Mouse (Mus musculus) left cerebral cortex, adult 9 months (tissue): ENCODE measurements around the gene Msl2.

Experiments used
- DNase-seq, 2 experiments: peaks; one replicate each; pipeline ENCODE4 v3.0.0; 2022; ENCODE audit warnings: low spot score in 2 of 2

Gene Msl2

DNA sequence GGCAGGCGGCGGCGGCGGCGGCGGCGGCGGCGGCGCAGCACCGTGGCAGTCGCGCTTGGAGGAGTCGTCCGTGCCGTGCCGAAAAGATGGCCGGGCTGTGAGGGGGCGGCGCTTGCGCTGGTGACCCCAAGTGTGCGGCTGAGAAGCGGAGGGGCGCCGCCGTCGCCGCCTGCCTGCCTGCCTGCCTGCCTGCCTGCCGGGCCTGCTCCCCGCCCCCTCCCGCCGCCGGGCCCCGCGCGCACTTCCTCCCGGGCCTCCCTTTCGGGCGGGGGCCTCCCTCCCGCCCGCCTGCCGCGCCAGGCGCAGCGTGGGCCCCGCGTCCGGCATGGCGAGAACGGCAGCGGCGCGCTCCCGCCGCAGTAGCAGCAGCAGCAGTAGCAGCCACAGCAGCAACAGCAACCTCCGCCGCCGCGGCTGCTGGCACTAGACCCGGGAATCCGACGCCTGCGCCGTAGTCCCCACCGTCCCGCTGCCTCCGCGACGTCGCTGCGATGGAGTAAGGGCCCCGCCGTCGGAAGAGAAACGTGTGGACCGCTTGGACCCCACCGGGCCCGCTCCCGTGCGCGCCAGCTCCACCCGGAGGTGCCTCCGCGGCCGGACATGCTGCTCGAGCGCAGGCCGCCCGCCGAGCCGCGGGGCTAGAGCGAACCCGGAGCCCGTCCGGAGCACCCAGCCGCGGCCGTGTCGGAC, 576 bp downstream of the Msl2 start:
- DNase-seq, result peak; percentile 52 to 73

- DNase-seq, result no peak
Observed at GRCm38 (mm10) chr9:101075091-101075581, 1.2 kb downstream of the Msl2 start.

DNA sequence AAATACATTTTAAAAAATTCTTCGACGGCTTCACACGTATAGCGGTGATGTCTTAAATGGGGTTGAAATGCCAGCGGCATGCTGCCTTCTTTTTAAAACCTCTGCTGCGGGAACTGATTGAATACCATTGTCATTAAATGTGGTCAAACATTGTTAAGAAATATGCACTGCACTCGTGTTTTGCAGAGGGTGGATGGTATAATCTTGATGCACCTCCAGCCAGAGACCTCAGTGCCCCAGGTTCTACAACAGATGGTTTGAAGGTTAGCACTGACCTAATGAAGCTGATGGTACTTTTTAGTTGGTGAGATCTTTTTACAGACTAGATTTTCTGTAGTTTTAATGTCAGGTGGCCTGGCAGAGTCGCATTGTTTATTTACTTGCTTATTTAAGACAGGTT, 1.8 kb downstream of the Msl2 start:
- no peak for DNase-seq

- DNase-seq, result no peak
Observed at GRCm38 (mm10) chr9:101076095-101076875, 2.4 kb downstream of the Msl2 start.

DNA sequence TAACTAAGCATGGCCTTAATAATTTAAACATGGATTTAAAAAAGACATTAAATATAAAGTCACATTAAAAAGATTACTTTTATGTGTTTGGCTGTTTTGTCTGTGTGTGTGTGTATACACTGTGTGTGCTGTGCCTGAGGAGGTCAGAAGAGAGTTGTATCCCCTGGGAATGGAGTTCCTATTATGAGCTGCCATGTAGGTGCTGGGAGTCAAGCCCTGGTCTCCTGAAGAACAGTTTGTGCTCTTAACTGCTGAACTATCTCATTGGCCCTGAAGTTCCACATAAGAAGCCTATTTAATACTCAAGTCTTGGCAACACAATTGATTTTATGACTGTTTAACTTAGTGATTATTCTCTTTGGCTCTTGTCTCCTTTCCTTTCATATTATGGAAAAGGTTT, 3.6 kb downstream of the Msl2 start:
- DNase-seq, result no peak

DNA sequence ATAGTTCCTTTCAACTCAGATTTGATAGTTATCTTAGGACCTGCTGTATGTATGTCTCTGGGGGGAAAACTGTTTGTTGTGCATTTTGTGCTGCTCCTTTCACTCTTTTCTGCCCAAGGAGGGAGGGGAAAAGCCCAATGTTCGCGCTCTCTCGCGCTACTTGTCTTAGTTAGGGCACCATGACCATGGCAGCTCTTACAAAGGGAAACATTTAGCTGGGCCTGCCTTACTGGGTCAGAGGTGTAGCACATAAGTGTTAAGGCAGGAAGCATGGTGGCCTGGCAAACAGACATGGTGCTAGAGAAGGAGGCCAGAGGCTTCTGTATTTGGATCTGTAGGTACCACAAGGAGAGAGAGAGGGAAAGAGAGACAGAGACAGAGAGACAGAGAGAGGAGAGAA, 4.7 kb downstream of the Msl2 start:
- DNase-seq, result no peak

DNA sequence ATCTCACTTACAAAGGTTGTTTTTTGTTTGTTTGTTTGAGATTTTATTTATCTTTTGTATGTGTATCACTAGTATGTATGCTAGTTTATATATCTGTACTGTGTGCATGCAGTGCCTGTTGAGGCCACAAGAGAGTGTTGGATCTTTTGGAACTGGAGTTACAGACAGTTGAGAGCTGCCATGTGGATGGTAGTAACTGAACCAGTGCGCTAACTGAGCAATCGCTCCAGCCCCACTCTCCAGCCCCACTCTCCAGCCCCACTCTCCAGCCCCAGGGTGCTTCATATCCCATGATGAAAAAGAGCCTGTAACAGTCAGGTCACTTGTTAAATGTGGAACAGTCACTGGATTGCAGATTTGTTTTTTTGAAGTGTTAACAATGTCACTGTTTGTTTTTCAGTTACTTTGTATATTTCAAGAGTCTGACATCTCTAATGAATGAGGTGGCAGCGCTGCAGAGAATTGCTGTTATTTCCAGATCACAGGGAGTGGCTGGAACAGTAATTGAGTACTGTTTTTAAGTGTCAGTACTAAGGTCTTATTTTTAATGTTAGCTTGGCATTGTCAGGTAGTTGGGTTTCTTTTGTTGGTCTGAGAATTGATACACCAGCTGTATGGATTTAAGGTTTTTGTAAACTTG, 6.3 kb downstream of the Msl2 start:
- DNase-seq, result no peak

GRCm38 (mm10) chr9:101083728-101084127, 9.8 kb downstream of the Msl2 start:
- DNase-seq, result peak in 1 of 2 experiments; percentile 44

- DNase-seq, result no peak
Observed at GRCm38 (mm10) chr9:101095425-101095824, 21.5 kb downstream of the Msl2 start.

GRCm38 (mm10) chr9:101096461-101096860, 22.6 kb downstream of the Msl2 start:
- no peak for DNase-seq

- DNase-seq, result no peak
Observed at GRCm38 (mm10) chr9:101097542-101097941, 23.6 kb downstream of the Msl2 start.

DNA sequence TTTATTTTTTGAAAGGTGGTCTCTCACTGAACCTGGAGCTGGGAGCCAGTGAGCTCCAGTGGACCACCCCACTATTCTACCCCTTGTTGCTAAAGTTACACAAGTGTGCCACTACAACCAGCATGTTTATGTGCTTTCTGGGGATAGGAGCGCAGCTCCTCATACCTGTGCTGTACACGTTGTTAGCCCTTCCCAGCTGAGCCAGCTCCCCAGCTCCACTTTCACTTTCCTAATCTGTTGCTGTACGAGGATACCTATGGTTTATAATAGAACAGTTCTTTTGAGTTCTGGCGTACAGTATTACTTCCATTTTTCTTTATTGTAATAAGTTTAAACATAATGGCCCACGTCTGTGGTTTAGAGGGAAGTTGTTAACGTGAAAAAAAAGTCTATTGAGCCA, 25.5 kb downstream of the Msl2 start:
- DNase-seq, result no peak

- no peak for DNase-seq
Observed at GRCm38 (mm10) chr9:101100163-101100562, 26.3 kb downstream of the Msl2 start.

- DNase-seq, result no peak
Observed at GRCm38 (mm10) chr9:101101547-101101946, 27.6 kb downstream of the Msl2 start.

DNA sequence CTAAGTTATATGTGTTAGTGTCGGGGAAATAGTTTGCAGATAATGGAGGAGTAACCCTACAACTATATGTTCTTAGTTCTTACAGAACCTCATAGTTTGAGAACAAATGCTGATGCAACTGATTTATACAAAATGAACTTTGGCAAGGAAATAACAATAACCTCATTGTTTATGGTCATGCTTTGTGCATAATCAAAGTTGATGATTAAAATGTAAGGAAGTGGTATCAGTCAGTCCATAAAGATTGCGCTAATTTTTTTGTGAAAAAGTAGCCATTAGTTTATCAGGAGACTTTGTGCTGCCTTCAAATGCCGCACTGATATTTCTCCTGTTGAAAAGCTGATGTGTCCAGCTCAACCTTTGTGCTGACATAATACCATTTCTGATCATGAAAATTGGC, 28.4 kb downstream of the Msl2 start:
- DNase-seq, result no peak

DNA sequence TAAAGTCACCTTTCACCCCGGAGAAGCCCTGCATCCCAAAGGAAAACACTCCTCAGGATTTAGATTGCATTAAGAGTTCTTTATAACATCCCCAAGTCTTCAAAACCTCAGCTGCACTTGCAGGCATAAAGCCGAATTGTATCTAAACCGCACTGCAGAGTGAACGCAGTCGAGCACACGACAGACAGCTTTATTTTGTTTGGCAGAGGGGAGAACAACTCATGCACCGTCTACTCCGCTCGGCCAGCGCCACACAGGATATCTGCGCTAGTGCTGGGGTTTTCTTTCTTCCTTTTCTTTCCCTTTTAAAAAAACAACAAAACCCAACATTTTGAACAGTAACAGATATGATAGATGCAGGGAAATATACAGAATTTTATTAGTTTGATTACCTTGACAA, 31.0 kb downstream of the Msl2 start:
- DNase-seq, result no peak

- no peak for DNase-seq
Observed at GRCm38 (mm10) chr9:101105735-101106134, 31.8 kb downstream of the Msl2 start.

DNA sequence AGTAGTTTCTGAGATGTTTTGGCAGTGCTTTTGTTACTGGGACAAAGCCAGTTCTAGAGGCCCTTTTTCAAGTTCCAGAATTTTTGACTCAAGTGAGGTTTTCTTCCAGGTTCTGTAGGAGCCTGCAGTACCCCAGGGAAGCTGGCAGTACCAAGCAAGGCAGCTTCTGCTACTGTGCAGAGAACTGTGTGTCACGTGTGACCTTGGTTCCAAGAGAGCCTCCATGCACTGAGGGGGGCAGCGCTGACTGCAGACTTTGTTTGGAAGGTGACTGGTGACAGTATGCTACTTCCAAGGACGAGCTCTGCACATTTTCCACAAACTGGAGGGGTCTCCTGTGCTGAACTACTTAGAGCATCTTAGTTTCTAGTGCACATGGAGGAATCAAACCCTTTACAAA, 33.5 kb downstream of the Msl2 start:
- DNase-seq, result no peak

DNA sequence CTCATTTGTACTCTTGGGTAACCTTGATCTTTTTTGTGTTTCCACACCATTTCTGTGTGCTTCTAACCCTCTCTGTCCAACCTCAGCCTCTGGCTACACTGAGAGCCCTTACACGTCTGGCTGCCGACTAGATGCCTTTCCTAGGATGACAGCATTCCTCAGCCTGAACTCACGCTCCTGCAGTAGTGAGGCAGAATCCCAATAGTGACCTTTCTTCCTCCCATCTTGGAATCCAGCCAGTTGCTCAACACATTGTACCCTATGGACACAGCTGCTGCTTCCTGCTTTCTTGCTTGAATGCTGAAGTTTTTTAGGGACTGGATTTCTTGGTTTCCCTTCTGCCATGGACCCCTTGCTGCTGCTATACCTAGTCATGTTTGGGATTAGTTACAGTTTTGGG, 36.1 kb downstream of the Msl2 start:
- DNase-seq, result no peak

DNA sequence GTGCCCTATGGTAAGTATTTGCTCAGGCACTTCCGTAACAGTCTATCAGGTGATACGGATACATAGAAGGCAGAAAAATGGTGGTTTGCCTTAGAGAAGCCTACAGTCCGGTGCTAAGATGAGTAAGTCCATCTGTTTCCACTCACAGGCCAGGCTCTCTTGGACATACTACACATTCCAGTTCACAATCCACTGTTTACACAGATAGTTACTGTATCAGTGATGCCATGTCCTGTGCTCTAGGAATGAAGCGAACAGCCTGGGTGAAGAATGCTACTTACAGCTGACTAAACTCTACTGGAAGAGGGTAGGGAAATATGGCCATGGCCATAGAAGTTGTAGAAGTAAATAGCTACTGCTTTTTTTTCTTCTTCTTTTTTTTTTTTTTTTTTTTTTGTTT, 39.4 kb downstream of the Msl2 start:
- DNase-seq, result no peak

DNA sequence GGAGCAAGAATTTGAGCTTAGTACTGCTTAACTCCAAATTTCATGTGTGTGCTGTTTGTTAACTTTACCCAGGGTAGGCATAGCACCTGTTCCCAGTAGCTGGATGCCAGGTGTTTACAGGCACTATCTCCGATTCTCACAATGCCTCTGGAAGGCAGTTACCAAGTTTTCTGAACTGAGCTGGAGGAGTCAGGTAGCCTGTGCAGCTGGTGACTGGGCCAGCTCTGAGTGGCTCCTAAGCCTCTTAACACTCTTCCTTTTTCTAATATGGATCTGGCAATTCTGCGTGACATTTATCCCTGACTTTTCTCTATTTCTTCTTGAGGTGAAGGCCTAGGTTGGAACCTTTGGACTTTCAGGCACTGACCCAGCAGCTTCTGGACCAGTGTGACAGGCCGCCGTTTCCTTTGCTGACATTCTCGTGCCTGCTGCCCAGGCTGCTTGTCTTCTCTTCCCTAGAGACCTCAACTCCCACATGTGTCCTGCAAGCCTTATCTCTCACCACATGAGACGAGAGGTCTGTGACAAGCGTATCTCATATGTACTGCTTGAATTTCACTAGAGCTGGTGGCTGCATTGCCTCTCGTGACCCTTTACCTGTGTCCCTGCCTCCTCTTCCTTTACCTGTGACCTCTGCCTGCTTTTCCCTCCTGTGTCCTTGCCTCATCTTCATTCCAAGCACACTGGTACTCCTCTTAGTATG, 40.4 kb downstream of the Msl2 start:
- no peak for DNase-seq

GRCm38 (mm10) chr9:101143635-101144034, 69.7 kb downstream of the Msl2 start:
- no peak for DNase-seq
